Mouse (Mus musculus) gastrocnemius, postnatal 14 days (tissue): Measurements from ENCODE around the gene Glipr2. TPM values are rescaled to one million over a fixed set of nuclear protein-coding genes. Genes with fewer than 3 reads are reported as not detected.
A peak's percentile ranks its signal among the peaks of the same experiment; 100 is the strongest.

ENCODE experiments used
- DNase-seq: peaks from one replicate; pipeline ENCODE4 v3.0.0; 2021; ENCODE audit warnings: mixed read lengths
- intact Hi-C: fragments of 180-260 bp; cut with DNase I; formaldehyde crosslinking; loops from one replicate; pipeline ENCODE4 v1.15.1; 2025; ENCODE audit warnings: low total_unique reads
- total RNA-seq, 2 experiments: library from RNA; stranded (reverse); gene quantifications; 2 replicates each; pipeline ENCODE4 v1.2.3; 2021

Gene Glipr2
- total RNA-seq, 2 experiments from 2014 or later, result 6.8 to 10.2 TPM

GRCm38 (mm10) chr4:43993072-43993471 lies 35.9 kb downstream of the Glipr2 start:
- intact Hi-C loops, result no loop called here
- DNase-seq, result no peak

GRCm38 (mm10) chr4:43994342-43994741 lies 37.1 kb downstream of the Glipr2 start:
- DNase-seq, result no peak
- intact Hi-C loops, result no loop called here

- intact Hi-C loops, result no loop called here
- DNase-seq, result no peak
Measured at GRCm38 (mm10) chr4:44003622-44004021, 46.4 kb downstream of the Glipr2 start.

DNA sequence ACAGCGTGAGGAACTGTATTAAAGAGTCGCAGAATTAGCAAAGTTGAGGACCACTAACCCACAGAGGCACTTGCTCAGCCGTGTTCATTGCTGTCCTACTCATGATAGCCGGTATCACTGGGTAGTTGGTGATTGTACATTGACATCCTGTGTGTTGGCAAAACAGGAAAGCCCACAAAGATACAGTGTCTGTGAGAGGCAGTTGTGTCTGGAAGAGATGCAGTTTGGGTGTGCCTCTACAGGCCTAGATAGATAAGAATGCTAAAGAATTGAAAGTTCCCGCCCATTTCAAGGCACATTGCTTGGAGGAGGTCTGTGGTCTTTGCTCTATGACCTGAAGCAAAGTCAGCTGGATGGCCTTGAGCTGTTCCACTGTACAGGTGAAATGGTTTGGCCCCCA lies 46.9 kb downstream of the Glipr2 start, which contains the start of gene Clta:
Gene Clta (plus strand): TSS at position 327 of the 400 bp plus-strand sequence.
- intact Hi-C loops, result no loop called here
- DNase-seq, result no peak

- intact Hi-C loops, result no loop called here
- DNase-seq, result no peak
Measured at GRCm38 (mm10) chr4:44004623-44005409, 47.6 kb downstream of the Glipr2 start.

DNA sequence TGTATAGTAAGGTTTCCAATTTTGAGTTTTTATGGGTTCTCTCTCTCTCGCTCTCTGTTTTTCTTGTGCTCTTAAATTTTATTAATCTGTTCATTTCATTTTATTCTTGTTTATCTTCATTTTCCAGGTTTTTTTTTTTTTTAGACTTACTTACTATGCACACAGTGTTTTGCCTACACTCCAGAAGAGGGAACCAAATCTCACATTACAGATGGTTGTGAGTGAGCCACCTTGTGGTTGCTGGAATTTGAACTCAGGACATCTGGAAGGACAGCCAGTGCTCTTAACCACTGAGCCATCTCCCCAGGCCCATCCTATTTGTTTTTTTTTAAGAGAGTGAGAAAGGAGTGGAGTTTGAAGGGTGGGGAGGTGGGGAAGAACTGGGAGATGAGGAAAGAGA lies 53.0 kb downstream of the Glipr2 start:
- intact Hi-C loops, result no loop called here
- DNase-seq, result no peak

DNA sequence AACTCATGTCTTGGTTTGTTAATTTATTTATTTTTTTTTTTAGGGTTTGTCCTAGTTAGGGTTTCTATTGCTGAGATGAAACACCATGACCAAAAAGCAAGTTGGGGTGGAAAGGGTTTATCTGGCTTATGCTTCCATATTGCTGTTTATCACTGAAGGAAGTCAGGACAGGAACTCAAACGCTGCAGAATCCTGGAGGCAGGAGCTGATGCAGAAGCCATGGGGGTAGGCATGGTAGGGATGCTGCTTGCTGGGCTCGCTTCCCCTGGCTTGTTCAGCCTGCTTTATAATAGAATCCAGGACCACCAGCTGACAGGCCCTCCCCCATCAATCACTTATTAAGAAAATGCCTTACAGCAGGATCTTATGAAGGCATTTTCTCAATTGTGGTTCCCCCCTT lies 53.7 kb downstream of the Glipr2 start:
- DNase-seq, result no peak
- intact Hi-C loops, result no loop called here

- no peak for DNase-seq
Measured at GRCm38 (mm10) chr4:44011799-44012198, 54.6 kb downstream of the Glipr2 start.

DNA sequence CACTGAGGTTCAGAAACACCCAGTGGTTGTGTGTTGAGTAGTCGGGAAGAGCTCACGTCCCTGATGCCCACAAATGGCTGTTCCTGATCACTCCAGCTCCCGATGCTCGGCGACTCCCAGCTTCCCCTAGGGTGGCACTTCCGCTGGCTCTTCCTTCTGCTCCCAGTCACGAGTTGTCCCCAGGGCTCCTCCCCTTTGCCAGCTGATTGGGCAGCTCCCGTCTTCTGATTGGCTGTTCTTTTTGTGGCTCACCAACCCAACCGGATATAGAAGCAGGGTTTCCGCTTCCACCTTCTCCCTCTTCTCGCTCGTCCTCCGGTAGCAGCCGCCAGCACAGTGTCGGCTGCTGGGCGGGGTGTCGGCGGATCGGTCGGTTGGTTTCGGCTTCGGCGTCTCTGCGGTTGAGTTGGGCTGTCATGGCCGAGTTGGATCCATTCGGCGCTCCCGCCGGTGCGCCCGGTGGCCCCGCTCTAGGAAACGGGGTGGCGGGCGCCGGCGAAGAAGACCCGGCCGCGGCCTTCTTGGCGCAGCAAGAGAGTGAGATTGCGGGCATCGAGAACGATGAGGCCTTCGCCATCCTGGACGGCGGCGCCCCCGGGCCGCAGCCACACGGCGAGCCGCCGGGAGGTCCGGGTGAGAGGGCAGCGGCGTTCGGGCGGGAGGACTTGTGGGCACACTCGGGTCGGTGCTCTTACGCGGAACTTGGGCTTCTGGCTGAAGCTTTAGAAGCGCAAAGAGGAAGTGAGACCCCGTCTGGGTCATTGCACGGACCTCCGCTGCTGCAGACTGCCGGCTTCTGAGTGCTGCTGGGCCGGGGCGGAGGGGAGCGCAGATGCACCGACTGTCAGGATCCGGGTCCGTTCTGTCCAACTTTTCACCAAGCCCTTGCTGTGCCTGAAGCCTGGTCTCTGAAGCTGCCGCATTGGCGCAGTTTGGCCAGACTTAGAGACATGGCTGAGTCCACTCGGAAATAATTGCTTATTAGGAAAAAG lies 55.5 kb downstream of the Glipr2 start:
- intact Hi-C loops, result no loop called here
- peak; percentile 92 for DNase-seq

More at GRCm38 (mm10) chr4:44011799-44012198, 54.6 kb downstream of the Glipr2 start:
- intact Hi-C loops, result no loop called here

GRCm38 (mm10) chr4:44013391-44014070 lies 56.3 kb downstream of the Glipr2 start:
- DNase-seq, result no peak
- intact Hi-C loops, result no loop called here

- no peak for DNase-seq
- intact Hi-C loops, result no loop called here
Measured at GRCm38 (mm10) chr4:44016071-44016470, 58.9 kb downstream of the Glipr2 start.

GRCm38 (mm10) chr4:44016791-44017190 lies 59.6 kb downstream of the Glipr2 start:
- DNase-seq, result no peak
- intact Hi-C loops, result no loop called here

GRCm38 (mm10) chr4:44022323-44022722 lies 65.1 kb downstream of the Glipr2 start:
- intact Hi-C loops, result no loop called here
- no peak for DNase-seq

DNA sequence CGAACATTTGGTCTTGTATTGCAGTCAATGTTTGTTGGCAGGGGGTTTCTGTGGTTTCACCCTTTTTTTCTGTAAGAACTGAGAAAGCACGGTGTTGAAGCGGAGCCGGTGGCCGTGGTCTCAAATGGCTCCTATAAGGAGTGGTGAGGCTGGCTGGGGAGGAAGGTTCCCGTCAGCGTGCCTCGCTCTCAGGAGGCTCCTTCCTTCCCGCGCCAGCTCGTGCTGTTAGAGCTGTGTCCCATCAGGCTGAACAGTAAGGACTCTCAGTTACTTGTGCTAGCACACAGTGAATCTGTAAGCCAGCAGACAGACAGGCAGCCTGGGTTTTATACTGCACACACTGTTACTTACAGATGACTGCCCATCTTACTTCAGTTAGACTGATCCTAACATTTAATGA lies 65.6 kb downstream of the Glipr2 start:
- intact Hi-C loops, result no loop called here
- DNase-seq, result no peak

DNA sequence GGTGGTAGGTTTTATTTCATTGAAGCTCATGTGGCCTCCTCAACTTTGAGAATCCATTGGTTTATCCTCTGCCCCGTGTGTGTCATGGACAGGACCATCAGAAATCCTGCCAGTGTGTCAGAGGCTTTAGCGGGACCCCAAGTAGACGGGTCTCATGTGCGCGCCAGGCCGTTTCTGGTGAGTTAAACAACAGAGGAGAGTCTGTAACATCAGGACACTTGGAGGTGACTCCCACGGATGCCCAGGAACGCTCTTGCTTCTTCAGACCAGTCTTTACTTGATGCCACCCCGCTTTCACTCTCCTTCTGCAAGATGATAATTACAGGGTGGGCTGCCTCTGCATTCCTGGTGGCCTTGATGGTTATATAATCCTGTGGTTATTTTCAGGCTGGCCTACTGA lies 66.5 kb downstream of the Glipr2 start:
- intact Hi-C loops, result no loop called here
- no peak for DNase-seq

GRCm38 (mm10) chr4:44024241-44024640 lies 67.0 kb downstream of the Glipr2 start:
- intact Hi-C loops, result no loop called here

GRCm38 (mm10) chr4:44025570-44025969 lies 68.4 kb downstream of the Glipr2 start:
- DNase-seq, result no peak

More at GRCm38 (mm10) chr4:44024241-44024640, 67.0 kb downstream of the Glipr2 start:
- no peak for DNase-seq

More at GRCm38 (mm10) chr4:44025570-44025969, 68.4 kb downstream of the Glipr2 start:
- intact Hi-C loops, result no loop called here
